Mouse (Mus musculus) neutrophil, adult 5-6 weeks (primary cell): ENCODE data around the gene Pfkl. TPM values are rescaled to one million over a fixed set of nuclear protein-coding genes. Genes with fewer than 3 reads are reported as not detected.
"Not testable (repeated sequence)": the region's sequence is repeated elsewhere in the genome, so short reads cannot be mapped to it uniquely, and the experiment has no call there.

Source experiments
- ATAC-seq: fragments of 151-379, 151-347 bp; 2 replicates; pipeline ENCODE4 v1.8.0; 2017; ENCODE audit warnings: mild to moderate bottlenecking, moderate TSS enrichment; ENCODE audit not compliant: insufficient number of reproducible peaks, poor library complexity, low FRiP score, severe bottlenecking; ENCODE audit errors: extremely low read depth
- total RNA-seq: library from RNA; stranded (forward); fragments of 200-1000 nt; gene quantifications from 2 replicates; pipeline ENCODE4 v1.2.3, GENCODE M21; 2017

Gene Pfkl
- total RNA-seq, 1 experiment from 2014 or later: 37.7 TPM

DNA sequence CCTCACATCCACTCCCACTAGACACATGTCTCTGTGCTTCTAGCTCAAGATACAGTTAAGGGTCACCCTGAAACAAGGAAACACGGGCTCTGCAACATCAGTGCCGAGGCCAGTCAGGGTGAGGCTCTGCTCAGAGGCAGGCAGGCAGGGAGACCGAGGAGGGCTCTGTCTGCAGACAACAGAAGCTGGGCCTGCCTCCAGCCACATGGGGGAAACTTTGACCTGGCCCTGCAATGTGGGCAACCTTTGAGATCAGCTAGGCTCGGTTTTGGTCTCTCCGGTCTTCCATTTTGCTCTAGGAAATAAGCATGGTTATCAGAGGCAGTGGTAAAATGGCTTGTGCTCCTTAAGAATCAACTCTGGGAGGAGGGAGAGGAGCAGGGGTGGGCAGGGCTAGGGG is 6.5 kb upstream of the Pfkl start:
- ATAC-seq: no peak

DNA sequence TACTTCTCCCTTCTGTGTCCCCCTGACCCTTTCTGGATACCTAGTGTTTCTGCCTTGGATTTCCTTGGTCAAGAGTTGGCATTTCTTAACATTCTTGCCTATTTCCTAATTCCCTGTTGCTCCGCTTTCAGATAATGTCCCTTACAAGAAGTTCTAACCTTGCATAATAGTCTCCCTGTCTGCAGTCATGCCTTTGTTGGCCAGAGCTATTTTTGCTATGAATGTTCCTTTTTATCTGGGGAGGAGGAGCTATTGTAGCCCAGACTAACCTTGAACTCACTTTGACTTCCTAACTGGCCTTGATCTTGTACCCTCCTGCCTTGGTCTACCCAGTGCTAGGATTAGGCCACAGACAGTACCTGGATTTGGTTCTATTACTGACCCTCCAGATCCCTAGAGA is 5.6 kb upstream of the Pfkl start:
- ATAC-seq: no peak

DNA sequence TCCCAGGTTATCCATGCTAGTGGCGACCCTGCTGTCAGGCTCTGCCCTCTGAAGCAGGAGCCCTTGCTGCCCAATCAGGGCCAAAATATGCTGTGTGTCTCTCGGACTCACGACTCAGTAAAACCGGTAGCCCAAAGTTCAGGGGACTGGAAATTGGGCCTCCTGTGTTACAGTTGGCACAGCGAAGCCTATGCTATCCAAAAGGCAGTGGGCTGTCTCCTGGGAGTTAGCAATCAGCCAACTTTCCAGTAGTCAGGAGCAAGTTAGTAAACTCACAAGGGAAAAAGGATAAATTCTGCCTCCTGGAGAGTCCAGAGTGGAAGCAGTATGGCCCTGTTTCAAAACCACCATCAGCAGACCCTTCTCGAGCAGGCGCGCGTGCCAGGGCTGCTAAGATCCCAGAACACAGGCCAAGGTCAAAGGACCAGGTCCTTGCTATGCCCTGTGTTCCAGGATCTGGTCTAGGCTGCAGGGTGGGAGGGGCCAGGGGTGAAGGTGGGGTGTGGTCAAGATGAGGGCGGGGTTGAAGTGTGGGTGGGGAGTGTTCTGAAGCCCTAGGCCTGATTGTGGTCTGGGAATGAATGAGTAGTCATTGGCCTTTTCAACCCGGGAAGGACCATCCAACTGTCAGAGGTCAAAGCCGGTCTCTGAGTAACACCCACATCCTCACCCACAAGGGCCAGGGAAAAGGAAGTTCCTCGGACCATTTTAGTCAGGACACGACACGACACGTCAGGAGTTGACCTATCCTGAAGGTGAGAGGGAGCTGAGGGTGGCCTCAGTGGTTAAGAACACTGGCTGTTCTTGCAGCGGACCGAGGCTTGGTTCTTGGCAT is 3.0 kb upstream of the Pfkl start:
- no peak for ATAC-seq

DNA sequence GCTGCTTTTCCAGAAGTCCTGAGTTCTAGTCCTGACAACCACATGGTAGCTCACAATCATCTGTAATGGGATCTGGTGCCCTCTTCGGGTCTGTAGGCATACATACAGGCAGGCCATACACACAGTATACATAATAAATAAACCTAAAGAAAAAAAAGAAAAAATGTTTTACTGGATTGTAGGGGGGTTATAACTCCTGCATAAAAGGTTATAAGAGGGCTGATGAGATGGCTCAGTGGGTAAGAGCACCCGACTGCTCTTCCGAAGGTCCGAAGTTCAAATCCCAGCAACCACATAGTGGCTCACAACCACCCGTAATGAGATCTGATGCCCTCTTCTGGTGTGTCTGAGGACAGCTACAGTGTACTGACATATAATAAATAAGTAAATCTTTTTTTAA is 1.2 kb upstream of the Pfkl start:
- not testable (repeated sequence) for ATAC-seq

DNA sequence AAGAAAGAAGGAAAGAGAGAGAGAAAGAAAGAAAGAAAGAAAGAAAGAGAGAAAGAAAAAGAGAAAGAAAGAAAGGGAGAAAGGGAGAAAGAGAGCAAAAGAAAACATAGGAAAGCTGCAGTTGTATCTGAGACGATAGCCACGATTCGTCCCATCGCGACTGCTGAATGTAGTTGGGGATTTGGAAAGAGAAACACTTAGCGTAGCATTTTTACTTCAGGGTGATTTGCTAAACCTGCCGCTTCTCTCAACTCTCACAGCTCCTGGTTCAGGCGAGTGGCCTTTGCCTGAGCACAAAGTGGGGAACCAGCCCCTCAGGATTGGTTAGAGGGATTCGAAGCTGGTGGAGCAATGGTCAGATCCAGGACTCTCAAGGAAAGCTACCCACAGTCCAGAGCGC is 452 bp upstream of the Pfkl start:
- no peak for ATAC-seq

DNA sequence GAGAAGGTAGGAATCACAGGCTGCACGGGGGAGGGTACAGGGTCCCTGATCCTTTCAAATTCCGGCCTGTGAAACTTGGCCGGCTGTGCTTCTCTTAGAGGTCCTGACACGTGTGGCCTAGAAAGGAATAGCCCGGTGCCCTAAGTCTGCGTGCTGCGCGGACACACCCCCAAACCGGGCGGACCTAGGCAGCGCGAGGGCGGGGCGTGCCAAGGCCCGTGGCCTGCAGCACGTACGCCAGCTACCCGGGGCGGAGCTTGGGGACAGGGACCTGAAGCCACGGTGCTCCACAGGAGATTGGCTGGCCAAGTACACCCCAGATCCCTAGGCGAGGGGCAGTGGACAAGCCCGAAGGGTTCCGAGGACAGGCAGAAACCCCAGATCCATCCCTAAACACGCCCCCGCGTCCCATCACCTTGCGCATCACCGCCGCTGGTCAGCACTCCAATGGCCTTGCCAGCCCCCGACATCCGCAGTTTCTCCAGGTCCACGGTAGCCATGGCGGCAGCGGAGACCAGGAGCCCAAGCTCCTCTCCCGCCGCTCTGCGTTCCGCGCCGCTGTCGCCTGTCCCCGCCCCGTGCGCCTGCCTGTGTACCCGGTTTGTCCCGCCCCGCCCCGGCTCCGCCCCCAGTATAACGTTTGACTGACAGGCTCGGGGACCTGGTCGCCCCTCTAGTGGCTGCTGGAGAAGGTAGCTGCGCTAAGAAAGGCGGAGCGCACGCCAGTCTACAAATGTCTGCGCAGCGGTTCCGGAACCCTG is 519 bp downstream of the Pfkl start:
- ATAC-seq: peak; percentile 89

DNA sequence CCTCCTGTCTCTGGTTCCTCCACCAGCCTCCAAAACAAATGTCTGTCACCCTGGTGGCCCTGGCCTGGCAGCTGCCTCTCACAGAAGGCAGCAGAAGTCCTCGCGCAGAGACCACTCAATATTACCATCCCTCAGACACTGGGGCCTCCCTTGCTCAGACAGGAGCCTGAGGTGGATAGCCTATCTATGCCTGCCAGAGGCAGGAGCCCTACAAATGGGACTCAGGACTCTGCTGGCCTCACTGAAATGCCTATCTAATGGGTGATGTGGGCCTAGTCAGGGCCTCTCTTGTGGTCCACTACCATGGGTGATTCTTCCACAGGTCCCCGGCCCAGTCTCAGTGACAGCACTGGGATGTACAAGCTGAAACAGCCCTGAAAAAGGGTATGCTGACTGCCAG is 1.7 kb downstream of the Pfkl start:
- no peak for ATAC-seq

DNA sequence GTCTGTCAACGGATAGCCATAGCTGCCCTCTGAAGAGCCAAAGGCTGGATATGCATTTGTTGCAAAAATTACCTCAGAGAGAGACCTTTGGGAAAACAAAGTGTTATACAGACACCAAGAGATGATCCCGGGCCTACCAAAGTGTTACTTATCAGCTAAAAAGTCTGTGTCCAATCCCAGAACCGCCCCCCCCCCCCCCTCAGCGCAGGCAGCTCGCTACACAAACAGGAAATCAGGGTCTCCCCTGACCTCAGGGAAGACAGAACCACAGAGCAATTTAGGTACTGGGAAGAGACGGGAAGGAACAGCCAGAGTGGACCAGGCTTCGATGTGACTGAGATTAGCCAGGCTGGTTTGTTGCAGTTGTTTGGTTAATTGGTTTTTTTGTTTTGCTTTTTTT is 2.7 kb downstream of the Pfkl start:
- ATAC-seq: no peak

DNA sequence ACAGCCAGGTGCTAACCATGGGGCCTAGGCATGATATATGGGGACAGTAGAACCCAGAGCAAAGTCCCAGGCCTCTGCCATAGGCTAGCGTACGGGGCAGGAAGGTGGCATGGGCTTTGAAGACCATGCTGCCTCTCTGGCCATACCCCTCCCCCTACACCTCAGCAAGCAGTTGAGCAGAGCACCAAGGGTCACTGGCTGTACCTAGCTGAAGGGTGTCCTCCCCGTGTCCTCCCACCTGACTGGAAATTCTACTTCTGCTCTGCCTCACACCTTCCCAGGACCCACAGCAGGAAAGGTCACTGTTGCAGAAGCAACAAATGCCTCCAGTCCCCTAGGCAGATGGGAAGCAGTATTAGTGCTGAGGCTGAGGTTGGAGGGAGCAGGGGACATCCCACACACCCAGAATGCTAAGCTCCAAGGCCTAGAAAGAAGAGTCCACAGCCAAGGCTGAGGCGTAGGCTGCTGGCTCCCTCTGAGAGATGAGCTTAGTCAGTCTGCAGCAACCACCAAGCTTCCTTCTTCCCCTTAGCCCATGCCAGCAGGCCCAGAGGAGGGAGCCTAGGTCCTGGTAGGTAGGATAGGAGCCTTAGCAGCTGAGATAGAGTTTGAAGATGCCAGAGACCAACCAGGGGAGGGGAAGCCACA is 4.0 kb downstream of the Pfkl start:
- no peak for ATAC-seq

DNA sequence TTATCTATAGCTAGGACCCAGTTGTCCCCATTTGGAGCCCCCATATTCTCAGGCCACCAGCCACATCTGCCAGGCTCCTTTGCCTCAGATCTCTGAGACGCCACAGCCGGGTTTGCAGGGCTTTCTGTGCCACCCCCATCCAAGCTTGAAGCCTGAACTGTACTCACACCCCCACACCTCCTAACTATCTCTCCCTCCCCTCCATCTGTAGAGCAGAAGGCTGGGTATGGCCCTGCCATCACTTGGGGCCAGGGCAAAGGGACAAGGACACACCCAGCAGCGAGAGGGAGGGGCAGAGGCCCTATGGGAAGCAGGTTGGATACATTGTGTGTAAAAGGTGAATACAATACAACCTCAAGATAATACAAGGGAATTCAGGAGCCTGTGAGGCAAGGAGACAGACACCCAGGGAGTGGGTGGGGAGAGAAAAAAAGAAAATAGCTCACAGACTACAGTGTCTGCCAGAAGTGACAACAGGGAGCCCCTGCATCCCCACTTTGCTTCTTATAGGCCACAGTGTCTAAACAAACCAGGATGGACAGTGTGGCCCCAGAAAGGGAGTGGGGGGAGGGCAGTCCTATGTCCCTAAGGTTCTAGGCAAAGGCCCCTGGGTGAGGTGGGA is 5.3 kb downstream of the Pfkl start:
- ATAC-seq: no peak

DNA sequence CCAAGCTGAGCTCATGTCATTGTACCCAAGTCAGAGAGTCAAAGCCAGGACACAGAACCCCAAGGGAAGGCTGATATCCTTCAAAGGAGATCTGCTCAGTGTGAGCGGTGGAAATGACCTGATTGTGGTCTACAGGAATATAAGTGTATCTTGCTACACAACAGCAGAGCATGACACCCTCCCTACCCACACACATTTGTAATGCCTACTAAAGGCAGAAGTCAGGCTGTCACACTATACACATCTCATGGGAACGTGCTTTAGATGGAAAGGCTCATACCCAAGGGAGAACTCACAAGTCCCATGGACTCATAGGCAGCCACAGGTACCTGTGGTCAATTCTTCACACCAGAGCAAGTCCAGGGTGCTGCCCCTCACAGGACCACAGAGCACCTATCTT is 7.6 kb downstream of the Pfkl start:
- no peak for ATAC-seq

DNA sequence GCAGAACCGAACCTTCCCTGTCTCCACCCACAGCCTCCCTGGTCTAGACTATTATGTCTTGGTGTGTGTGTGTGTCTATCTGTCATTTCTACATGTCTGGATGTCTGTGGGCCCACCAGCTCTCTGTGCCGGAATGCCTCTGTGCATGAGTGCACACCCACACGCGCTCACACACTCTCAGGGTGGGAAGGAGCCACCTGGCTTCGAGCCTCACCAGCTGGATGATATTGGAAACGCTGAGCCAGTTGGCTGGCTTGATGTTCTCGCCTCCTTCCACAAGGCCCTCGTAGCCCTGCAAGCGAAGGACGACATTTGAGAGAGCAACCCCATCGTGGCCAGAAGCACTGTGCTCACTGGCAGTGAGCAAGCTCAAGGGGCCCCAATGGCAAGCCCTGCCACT is 8.1 kb downstream of the Pfkl start:
- no peak for ATAC-seq

DNA sequence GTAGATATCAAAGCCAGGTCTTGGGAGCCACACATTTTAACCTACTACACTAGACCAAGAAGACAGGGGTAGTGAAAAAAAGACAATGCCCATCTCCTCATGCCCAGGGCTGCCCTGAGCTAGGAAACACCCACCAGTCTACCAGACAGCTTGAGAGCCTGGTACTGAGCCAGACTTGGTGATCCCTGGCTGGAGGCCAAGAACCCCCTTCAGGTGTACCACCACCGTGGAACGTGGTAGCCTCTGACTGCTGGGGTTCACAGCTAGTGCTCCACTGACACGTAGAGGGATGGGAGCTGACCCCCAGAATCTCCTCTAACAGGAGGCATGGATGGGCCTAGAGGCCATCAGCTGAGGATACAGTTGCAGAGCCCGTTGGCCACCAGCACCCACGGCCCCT is 9.7 kb downstream of the Pfkl start:
- ATAC-seq: no peak

DNA sequence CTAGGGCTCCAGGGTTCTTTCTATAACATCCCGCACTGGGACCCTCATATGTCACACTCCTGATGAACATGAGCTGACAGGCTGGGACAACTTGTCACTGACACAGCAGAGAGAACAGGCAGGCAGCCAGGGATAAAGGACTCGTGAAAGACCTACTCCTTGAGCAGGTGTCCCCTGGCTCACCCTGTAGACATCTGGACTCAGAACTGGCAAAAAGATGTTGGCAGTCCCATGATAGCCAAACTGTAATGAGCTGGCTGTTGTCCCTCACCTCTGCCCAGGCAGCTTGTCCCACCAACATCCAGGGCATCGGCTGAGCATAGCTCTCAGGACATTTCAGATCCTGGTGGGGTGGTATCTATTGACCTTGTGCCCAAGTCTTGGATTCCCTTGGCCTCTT is 14.2 kb downstream of the Pfkl start:
- no peak for ATAC-seq

DNA sequence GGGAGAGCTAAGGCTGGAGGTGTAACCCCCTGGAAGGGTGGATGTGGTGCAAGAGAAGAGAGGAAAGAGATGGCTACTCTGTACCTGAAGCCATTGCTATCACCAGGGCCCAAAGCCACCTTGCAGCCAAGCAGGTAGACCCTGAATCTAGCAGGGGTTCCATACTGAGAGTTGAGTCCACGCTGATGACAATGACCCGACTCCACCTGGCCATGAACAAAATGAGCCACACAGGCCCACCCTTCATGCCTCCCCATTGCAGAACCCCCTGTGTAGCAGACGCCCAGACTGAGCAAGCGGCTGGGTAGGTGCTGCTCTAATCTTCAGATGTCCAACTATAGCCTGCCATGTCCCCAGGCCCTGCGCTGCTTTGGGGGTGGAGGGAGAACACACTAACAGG is 24.1 kb downstream of the Pfkl start:
- ATAC-seq: no peak

DNA sequence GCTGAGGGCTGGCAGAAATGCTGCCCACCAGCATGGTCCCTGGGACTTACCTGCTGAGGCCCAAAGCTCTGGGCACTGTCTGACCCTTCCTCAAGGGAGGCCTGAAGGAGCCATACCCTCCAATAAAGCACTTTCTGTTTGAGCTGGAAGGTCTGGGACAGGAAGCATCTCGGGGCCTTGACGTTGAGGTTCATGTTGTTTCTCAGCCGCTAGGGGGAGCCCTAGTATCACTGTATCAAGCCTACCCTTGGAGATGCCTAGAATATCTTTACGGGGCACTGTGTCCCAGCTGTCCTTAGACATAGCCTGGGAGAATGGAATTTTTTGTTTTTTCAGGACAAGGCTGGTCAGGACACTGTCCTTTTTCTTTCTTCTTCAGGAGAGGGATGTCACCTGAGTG is 25.2 kb downstream of the Pfkl start:
- ATAC-seq: peak; percentile 82

DNA sequence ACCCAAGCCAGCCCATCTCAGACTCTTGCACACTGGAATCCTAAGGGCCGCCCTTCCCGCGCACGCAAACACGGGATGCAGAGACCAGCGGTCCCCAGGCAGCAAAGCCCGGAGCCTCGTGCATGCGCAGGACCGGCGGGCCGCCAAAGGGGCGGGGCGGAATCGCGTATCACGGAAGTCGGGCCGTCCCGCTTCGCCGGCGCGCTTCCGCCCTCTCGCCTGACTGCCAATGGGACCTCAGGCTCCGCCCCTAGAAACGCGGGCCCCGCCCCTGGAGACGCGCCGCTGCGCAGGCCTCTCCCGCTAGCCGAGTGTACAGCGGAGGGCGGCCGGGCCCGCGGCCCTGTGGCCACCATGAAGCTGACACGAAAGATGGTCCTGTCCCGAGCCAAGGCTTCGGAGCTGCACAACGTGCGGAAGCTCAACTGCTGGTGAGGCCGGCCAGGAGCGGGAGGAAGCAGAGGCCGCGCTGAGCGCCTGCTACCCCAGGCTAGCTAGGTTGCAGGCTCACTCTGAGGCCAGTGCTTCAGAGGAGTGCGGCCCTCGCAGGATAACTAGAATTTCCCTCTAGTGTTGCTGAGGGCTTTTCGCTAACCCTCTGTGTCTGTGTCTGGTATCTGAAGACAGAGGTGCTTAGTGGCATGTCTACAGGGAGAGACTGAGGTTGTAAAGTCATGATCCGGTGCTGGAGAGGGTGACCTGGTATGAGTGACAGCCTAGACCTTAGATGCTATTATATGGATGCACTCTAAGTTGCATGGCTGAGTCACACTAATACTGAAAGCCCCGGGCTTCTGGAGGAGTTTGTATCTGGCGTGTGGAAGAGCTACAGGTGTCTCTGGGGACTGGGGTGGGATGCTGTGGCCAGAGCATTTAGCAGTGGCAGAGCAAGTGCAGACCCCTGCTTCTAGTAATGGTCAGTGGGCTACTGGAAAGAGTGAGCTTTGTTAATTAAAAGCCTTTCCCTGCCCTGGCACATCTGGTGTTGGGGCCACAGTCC is 31.2 kb downstream of the Pfkl start, which contains the start of gene 1810043G02Rik:
1810043G02Rik (plus strand) TSS at position 174 of the 1,000 bp plus-strand sequence.
- peak; percentile 92 for ATAC-seq

DNA sequence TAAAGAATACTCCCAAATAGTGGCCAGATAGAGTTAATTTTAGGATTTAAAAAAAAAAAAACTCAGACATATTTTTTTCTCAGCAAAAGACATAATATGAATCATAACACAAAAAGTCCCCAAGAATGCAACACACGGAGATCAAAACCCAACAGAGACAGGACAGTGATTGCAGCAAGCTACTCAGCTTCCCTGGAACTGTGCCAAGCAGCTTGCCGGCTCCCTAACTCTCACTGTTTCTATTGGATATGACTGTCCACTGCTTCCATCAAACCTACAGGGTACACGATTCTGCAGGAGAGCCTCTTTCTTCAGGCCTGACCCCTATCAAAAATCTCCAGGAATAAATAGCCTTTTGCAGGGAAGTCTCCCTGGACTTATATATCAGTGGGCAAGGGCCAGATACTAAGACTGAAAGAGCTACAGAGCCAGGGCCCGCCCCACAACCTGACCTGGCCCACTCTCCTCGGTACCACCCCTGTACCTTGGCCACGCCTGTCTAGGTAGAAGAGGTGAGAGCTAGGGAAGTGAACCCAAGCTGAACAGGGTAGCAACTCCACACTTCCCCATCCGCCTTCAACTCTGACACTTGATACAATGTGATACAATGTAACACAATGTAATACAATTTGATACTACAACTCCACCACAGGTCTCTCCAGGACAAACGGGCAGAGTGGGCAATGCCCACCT is 33.3 kb downstream of the Pfkl start:
- ATAC-seq: no peak
